Mouse (Mus musculus): ENCODE measurements around the gene Pip4k2a.

GRCm38 (mm10) chr2:18917380-18917750 lies 80.6 kb downstream of the Pip4k2a start:
- TF ChIP-seq GATA1 (IDR thresholded peaks at IDR 0.05; ENCODE audit: borderline replicate concordance, low read length), result no peak
- TF ChIP-seq FLI1 (IDR thresholded peaks at IDR 0.05; ENCODE audit: low read length), result no peak

Measured in megakaryocyte, embryonic 14.5 days (primary cell).